Mouse (Mus musculus) embryo, embryonic 11 days (tissue): ENCODE measurements around the gene Csnk1g2.
A peak's percentile ranks its signal among the peaks of the same experiment; 100 is the strongest.

Experiments used
- DNase-seq: peaks from one replicate; pipeline ENCODE4 v3.0.0-alpha.2; 2015

Gene Csnk1g2

GRCm38 (mm10) chr10:80622661-80623456 lies at the start of gene Csnk1g2:
Gene Csnk1g2, plus strand, starts transcription at chr10:80622838.
- no peak for DNase-seq

GRCm38 (mm10) chr10:80573944-80574343 lies 48.7 kb upstream of the Csnk1g2 start:
- no peak for DNase-seq

- no peak for DNase-seq
Observed at GRCm38 (mm10) chr10:80574896-80575295, 47.7 kb upstream of the Csnk1g2 start.

GRCm38 (mm10) chr10:80575925-80576324 lies 46.7 kb upstream of the Csnk1g2 start:
- no peak for DNase-seq

GRCm38 (mm10) chr10:80576351-80577194 lies 46.1 kb upstream of the Csnk1g2 start:
- DNase-seq: peak; percentile 69

GRCm38 (mm10) chr10:80577195-80578130 lies 45.2 kb upstream of the Csnk1g2 start, which contains the start of gene Klf16:
Gene Klf16, minus strand, starts transcription at chr10:80577321.
- peak; percentile 95 for DNase-seq

- DNase-seq: peak; percentile 89
Observed at GRCm38 (mm10) chr10:80578131-80578750, 44.4 kb upstream of the Csnk1g2 start.

- DNase-seq: peak; percentile 73
Observed at GRCm38 (mm10) chr10:80578911-80579310, 43.7 kb upstream of the Csnk1g2 start.

- no peak for DNase-seq
Observed at GRCm38 (mm10) chr10:80583047-80583446, 39.6 kb upstream of the Csnk1g2 start.

- DNase-seq: no peak
Observed at GRCm38 (mm10) chr10:80584045-80584488, 38.6 kb upstream of the Csnk1g2 start.

GRCm38 (mm10) chr10:80584642-80585552 lies 37.7 kb upstream of the Csnk1g2 start:
- no peak for DNase-seq

GRCm38 (mm10) chr10:80585581-80585980 lies 37.1 kb upstream of the Csnk1g2 start:
- no peak for DNase-seq

- no peak for DNase-seq
Observed at GRCm38 (mm10) chr10:80586407-80587304, 36.0 kb upstream of the Csnk1g2 start.

- no peak for DNase-seq
Observed at GRCm38 (mm10) chr10:80587305-80587657, 35.4 kb upstream of the Csnk1g2 start.

- DNase-seq: no peak
Observed at GRCm38 (mm10) chr10:80589127-80589878, 33.3 kb upstream of the Csnk1g2 start.

- peak; percentile 99 for DNase-seq
Observed at GRCm38 (mm10) chr10:80589879-80590854, 32.5 kb upstream of the Csnk1g2 start, which contains the start of gene Abhd17a. Gene Abhd17a, minus strand, starts transcription at chr10:80590341.

GRCm38 (mm10) chr10:80596318-80596717 lies 26.3 kb upstream of the Csnk1g2 start:
- no peak for DNase-seq
